Mouse (Mus musculus) midbrain, embryonic 10.5 days (tissue): ENCODE data around the gene Spg7. TPM values are rescaled to one million over a fixed set of nuclear protein-coding genes. Genes with fewer than 3 reads are reported as not detected.

Experiments used
- DNase-seq: peaks from one replicate; pipeline ENCODE4 v3.0.0-alpha.2; 2017; ENCODE audit warnings: low spot score
- H3K27ac ChIP-seq: fragments of 300-500 bp; sonication (generic); replicated peaks from 2 replicates; pipeline ENCODE4 v1.5.1; 2016; ENCODE audit warnings: mild to moderate bottlenecking
- H3K27me3 ChIP-seq: fragments of 300-500 bp; sonication (generic); 2 replicates; pipeline ENCODE4 v1.6.1; 2016; ENCODE audit warnings: low read depth, mild to moderate bottlenecking; ENCODE audit not compliant: poor library complexity, severe bottlenecking
- H3K36me3 ChIP-seq: fragments of 300-500 bp; sonication (generic); 2 replicates; pipeline ENCODE4 v1.6.1; 2016; ENCODE audit warnings: mild to moderate bottlenecking, moderate library complexity
- H3K4me1 ChIP-seq: fragments of 300-500 bp; sonication (generic); 2 replicates; pipeline ENCODE4 v1.6.1; 2016
- H3K4me3 ChIP-seq: fragments of 300-500 bp; sonication (generic); 2 replicates; pipeline ENCODE4 v1.5.1; 2016; ENCODE audit warnings: mild to moderate bottlenecking, moderate library complexity
- H3K9me3 ChIP-seq: fragments of 300-500 bp; sonication (generic); replicated peaks from 2 replicates; pipeline ENCODE4 v1.6.1; 2016; ENCODE audit warnings: mild to moderate bottlenecking
- WGBS: fragments of 180-500 bp; shearing (Covaris S2); methylation state at CpG from one replicate; pipeline ENCODE4 v1.1.7; 2016; 5-methylcytosine and 5-hydroxymethylcytosine counted together
- polyA plus RNA-seq: library from polyadenylated mRNA; unstranded; fragments of >200 nt; fragmentation: Nextera tagmentation; extraction: Ambion mirVana; gene quantifications from 2 replicates; pipeline ENCODE4 v1.2.1, GENCODE M21; 2016

Spg7 gene
- polyA plus RNA-seq, 1 experiment from 2014 or later, result 50.9 TPM

DNA sequence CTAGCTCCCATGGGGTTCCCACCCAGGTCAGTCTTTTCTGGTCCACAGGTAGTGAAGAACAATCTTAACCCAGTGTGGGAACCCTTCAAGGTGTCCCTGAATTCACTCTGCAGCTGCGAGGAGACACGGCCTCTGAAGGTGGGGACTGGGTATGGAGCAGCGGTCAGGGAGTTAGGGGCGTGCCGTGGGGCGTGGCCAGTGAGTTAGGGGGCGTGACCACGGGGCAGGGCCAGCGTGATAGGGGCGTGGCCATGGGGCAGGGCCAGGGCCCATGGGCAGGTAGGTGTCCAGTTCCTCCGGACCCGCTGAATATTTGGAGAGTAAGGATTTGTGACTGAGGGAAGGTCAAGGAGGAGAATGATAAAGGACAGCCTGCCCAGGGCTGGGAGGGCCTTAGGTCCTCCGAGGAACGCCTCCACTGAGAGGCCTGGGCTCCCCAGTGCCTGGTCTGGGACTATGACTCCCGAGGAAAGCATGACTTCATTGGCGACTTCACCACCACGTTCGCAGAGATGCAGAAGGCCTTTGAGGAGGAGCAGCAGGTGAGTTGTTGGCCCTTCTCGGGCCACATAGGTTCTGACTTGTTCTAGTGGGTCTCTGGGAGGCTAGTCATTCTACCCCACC is 63.6 kb downstream of the Spg7 start:
- DNase-seq, result peak; percentile 68

DNA sequence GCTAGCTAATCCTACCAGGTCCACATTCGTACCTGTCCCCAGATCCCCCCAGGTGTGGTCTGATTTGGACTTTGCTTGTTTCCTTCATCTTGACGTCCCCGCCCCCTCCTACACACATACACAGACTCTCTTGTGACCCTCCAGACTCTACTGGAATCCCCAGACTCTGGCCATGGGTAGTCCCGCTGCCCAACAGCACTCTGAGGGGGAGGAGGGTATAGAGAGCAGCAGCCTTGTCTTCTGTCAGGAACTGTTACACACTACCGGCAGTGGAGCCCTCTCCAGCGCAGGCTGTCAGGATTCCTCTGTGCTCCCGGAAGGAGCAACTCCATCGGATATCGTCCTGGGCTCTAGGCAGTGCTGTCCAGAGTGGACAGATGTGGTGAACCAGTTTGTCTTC is 68.3 kb downstream of the Spg7 start:
- Histone ChIP-seq H3K27ac (no peak overlapping the region), H3K36me3 (no peaks in the 10 kb centered on the region), H3K4me1 (peaks cover 26% of the 10 kb centered on the region), H3K27me3 (peaks cover 27% of the 10 kb centered on the region), H3K4me3 (no peak overlapping the region), H3K9me3 (peaks cover 4% of the 10 kb centered on the region; the same call in 1 of the 2 replicates)
- WGBS, result 73% methylated on average over 9 of the region's 9 CpGs
- no peak for DNase-seq

More for the DNA sequence above, 63.6 kb downstream of the Spg7 start:
- Histone ChIP-seq H3K27me3 (peaks cover 52% of the 10 kb centered on the region), H3K9me3 (no peaks in the 10 kb centered on the region), H3K4me3 (peak overlapping the region; percentile 29), H3K27ac (no peak overlapping the region), H3K4me1 (peaks cover 17% of the 10 kb centered on the region), H3K36me3 (no peaks in the 10 kb centered on the region)
- 8% methylated on average over 19 of the region's 19 CpGs for WGBS

DNA sequence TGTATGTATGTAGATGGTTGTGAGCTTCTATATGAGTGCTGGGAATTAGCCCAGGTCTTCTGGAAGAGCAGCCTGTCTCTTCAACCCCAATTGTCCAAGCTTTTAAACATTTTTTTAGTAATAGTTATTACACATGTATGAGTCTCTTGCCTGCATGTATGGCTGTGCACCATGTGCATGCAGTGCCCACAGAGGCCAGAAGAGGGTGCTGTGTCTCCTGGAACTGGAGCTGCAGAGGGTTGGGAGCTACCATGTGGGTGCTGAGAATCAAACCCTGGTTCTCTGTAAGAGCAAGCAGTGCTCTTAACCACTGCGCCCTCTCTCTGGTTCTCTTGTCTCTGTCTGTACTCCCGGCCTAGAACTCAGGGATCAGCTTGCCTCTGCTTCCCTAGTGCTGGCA is 70.2 kb downstream of the Spg7 start:
- H3K4me1 ChIP-seq, result peaks cover 29% of the 10 kb centered on the region
- H3K27me3 ChIP-seq, result peaks cover 8% of the 10 kb centered on the region; the same call in 1 of the 2 replicates
- DNase-seq, result no peak
- WGBS, result 94% methylated on average over 2 of the region's 2 CpGs
- no peak overlapping the region for H3K27ac ChIP-seq
- H3K36me3 ChIP-seq, result no peaks in the 10 kb centered on the region
- H3K9me3 ChIP-seq, result peaks cover 4% of the 10 kb centered on the region; the same call in 1 of the 2 replicates
- H3K4me3 ChIP-seq, result no peak overlapping the region

GRCm38 (mm10) chr8:123134149-123134713 is 71.5 kb downstream of the Spg7 start:
- Histone ChIP-seq H3K9me3 (peaks cover 4% of the 10 kb centered on the region; the same call in 1 of the 2 replicates), H3K36me3 (no peaks in the 10 kb centered on the region), H3K27ac (peak overlapping the region; percentile 25; the same call in 1 of the 2 replicates), H3K4me3 (no peak overlapping the region), H3K27me3 (peaks cover 8% of the 10 kb centered on the region; the same call in 1 of the 2 replicates), H3K4me1 (peaks cover 31% of the 10 kb centered on the region)
- 86% methylated on average over 11 of the region's 11 CpGs for WGBS
- DNase-seq, result no peak

DNA sequence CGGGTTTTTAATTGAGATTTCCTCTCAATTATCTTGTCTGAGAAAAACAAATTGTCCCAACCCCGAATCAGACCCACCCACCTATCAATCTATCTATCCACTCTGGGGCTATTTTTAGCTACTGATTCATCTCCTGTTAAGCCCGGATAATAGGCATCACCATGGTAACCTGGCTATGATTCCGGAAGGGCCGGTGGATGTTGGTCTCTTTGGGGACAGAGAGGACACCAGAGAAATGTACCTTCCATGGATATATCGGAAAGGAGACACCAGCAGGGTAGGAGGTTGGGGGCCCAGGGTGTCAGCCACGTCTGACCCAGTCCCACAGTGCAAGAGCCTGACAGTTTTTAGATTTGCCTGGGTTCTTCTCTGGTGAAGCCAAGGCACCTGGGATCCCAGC is 72.7 kb downstream of the Spg7 start:
- Histone ChIP-seq H3K36me3 (no peaks in the 10 kb centered on the region), H3K4me1 (peaks cover 31% of the 10 kb centered on the region), H3K27ac (peak overlapping the region; percentile 69), H3K9me3 (peaks cover 4% of the 10 kb centered on the region; the same call in 1 of the 2 replicates), H3K4me3 (no peak overlapping the region), H3K27me3 (peaks cover 8% of the 10 kb centered on the region; the same call in 1 of the 2 replicates)
- no peak for DNase-seq
- 28% methylated on average over 7 of the region's 7 CpGs for WGBS

DNA sequence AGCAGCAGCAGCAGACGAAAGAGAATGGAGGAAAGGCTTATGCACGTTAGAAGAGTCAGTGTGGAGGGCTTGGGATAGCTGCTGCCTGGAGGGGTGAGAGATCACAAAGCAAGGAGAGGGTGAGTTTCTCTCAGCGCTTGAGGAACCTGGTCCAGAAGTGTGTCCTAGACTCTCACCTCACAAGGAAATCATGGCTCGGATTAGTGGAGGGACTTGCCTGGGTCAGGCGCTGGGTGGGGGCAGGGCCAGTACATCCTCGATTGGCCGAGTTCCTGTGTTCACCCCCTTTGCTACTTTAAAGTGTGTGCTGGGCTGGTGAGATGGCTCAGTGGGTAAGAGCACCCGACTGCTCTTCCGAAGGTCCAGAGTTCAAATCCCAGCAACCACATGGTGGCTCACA is 73.1 kb downstream of the Spg7 start:
- Histone ChIP-seq H3K36me3 (no peaks in the 10 kb centered on the region), H3K27ac (peak overlapping the region; percentile 69), H3K27me3 (peaks cover 8% of the 10 kb centered on the region; the same call in 1 of the 2 replicates), H3K9me3 (peaks cover 4% of the 10 kb centered on the region; the same call in 1 of the 2 replicates), H3K4me3 (no peak overlapping the region), H3K4me1 (peaks cover 31% of the 10 kb centered on the region)
- DNase-seq, result no peak
- WGBS, result 48% methylated on average over 9 of the region's 9 CpGs

- no peak overlapping the region for H3K4me3 ChIP-seq
- peaks cover 4% of the 10 kb centered on the region; the same call in 1 of the 2 replicates for H3K9me3 ChIP-seq
- no peaks in the 10 kb centered on the region for H3K36me3 ChIP-seq
- no peak overlapping the region for H3K27ac ChIP-seq
- H3K27me3 ChIP-seq, result peaks cover 8% of the 10 kb centered on the region; the same call in 1 of the 2 replicates
- peaks cover 31% of the 10 kb centered on the region for H3K4me1 ChIP-seq
- no peak for DNase-seq
- WGBS, result 84% methylated on average over 9 of the region's 9 CpGs
Observed at GRCm38 (mm10) chr8:123136287-123136686, 73.5 kb downstream of the Spg7 start.

DNA sequence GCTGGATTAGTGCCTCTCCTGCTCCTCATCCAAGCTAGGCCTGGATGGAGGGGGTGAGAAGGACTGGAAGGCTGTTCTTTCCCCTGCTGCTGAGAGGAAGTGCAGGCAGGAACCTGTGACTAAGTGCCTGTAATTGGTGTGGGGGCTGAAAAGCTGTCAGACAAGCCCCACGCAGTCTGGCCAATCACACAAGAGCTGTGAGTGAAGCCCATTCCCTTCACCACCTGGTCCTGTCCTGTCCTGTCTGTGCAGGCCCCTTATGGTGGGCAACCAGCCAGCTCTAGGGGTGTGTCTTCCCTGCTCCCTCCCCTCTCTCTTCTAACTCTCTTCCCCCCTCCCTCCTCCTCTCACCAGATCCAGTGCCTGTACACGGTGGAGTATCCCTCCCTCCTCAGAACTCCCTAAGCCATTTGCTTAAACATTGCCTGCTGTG is 74.9 kb downstream of the Spg7 start:
- Histone ChIP-seq H3K4me3 (no peak overlapping the region), H3K27ac (peak overlapping the region; percentile 55), H3K4me1 (peaks cover 31% of the 10 kb centered on the region), H3K9me3 (peaks cover 4% of the 10 kb centered on the region; the same call in 1 of the 2 replicates), H3K36me3 (no peaks in the 10 kb centered on the region), H3K27me3 (peaks cover 8% of the 10 kb centered on the region; the same call in 1 of the 2 replicates)
- DNase-seq, result no peak
- WGBS, result 26% methylated on average over 2 of the region's 2 CpGs

DNA sequence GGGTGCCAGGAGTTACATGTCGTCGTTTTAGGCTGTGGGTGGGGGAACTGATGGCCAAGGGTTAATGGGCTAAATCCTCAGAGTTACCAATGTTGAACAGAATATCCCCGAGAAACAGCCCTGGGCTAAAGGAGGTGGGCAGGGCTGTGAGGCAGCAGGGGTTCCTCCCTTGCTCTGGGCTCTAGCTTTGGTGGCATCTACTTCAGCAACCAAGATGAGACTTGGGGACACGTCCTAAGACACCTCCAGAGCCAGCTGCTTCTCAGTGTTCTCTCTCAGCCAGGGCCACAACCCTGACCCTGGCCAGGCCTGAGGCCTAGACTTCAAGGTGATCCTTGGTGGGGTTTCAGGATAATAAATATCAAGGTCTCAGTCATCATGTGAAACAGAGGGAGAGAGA is 76.0 kb downstream of the Spg7 start:
- no peak for DNase-seq
- no peaks in the 10 kb centered on the region for H3K9me3 ChIP-seq
- no peak overlapping the region for H3K27ac ChIP-seq
- no peak overlapping the region for H3K4me3 ChIP-seq
- H3K36me3 ChIP-seq, result no peaks in the 10 kb centered on the region
- 68% methylated on average over 4 of the region's 4 CpGs for WGBS
- peaks cover 8% of the 10 kb centered on the region; the same call in 1 of the 2 replicates for H3K27me3 ChIP-seq
- peaks cover 31% of the 10 kb centered on the region for H3K4me1 ChIP-seq

- H3K27ac ChIP-seq, result no peak overlapping the region
- 91% methylated on average over 14 of the region's 14 CpGs for WGBS
- H3K27me3 ChIP-seq, result no peaks in the 10 kb centered on the region
- no peak for DNase-seq
- no peaks in the 10 kb centered on the region for H3K36me3 ChIP-seq
- H3K9me3 ChIP-seq, result no peaks in the 10 kb centered on the region
- peaks cover 10% of the 10 kb centered on the region for H3K4me1 ChIP-seq
- H3K4me3 ChIP-seq, result no peak overlapping the region
Observed at GRCm38 (mm10) chr8:123141741-123142462, 79.2 kb downstream of the Spg7 start.

- Histone ChIP-seq H3K36me3 (no peaks in the 10 kb centered on the region), H3K27ac (no peak overlapping the region), H3K4me3 (no peak overlapping the region), H3K27me3 (no peaks in the 10 kb centered on the region), H3K4me1 (no peaks in the 10 kb centered on the region), H3K9me3 (no peaks in the 10 kb centered on the region)
- WGBS, result 64% methylated on average over 6 of the region's 6 CpGs
- DNase-seq, result no peak
Observed at GRCm38 (mm10) chr8:123145279-123145678, 82.5 kb downstream of the Spg7 start.

GRCm38 (mm10) chr8:123146390-123146789 is 83.6 kb downstream of the Spg7 start:
- Histone ChIP-seq H3K9me3 (no peaks in the 10 kb centered on the region), H3K36me3 (no peaks in the 10 kb centered on the region), H3K27ac (no peak overlapping the region), H3K4me1 (no peaks in the 10 kb centered on the region), H3K27me3 (no peaks in the 10 kb centered on the region), H3K4me3 (no peak overlapping the region)
- WGBS, result 83% methylated on average over 7 of the region's 7 CpGs
- no peak for DNase-seq
